Mouse (Mus musculus) limb, embryonic 13.5 days (tissue): ENCODE data around the gene Sdad1. TPM values are rescaled to one million over a fixed set of nuclear protein-coding genes. Genes with fewer than 3 reads are reported as not detected.

Experiments used
- ATAC-seq: fragments of 200-750 bp; cut with Nextera tagmentation; 2 replicates; pipeline ENCODE4 v1.8.0; 2017; ENCODE audit warnings: low read depth, moderate number of reproducible peaks, moderate TSS enrichment; ENCODE audit not compliant: low FRiP score
- H3K27ac ChIP-seq: fragments of 300-500 bp; sonication (generic); 2 replicates; pipeline ENCODE4 v1.5.1; 2015; ENCODE audit warnings: inconsistent platforms, mild to moderate bottlenecking, moderate library complexity
- H3K27me3 ChIP-seq: fragments of 300-500 bp; sonication (generic); 2 replicates; pipeline ENCODE4 v1.6.1; 2015; ENCODE audit warnings: mild to moderate bottlenecking, inconsistent platforms
- H3K36me3 ChIP-seq: fragments of 300-500 bp; sonication (generic); 2 replicates; pipeline ENCODE4 v1.6.1; 2015; ENCODE audit warnings: inconsistent platforms, mild to moderate bottlenecking, moderate library complexity
- H3K4me1 ChIP-seq: fragments of 300-500 bp; sonication (generic); 2 replicates; pipeline ENCODE4 v1.6.1; 2015; ENCODE audit warnings: inconsistent platforms
- H3K4me2 ChIP-seq: fragments of 300-500 bp; sonication (generic); replicated peaks from 2 replicates; pipeline ENCODE4 v1.6.1; 2015; ENCODE audit warnings: inconsistent platforms, mild to moderate bottlenecking, moderate library complexity
- H3K4me3 ChIP-seq: fragments of 300-500 bp; sonication (generic); 2 replicates; pipeline ENCODE4 v1.5.1; 2015; ENCODE audit warnings: moderate library complexity, mild to moderate bottlenecking, inconsistent platforms
- H3K9ac ChIP-seq: fragments of 300-500 bp; sonication (generic); 2 replicates; pipeline ENCODE4 v1.6.1; 2015; ENCODE audit warnings: mild to moderate bottlenecking, inconsistent platforms
- H3K9me3 ChIP-seq: fragments of 300-500 bp; sonication (generic); 2 replicates; pipeline ENCODE4 v1.6.1; 2016; ENCODE audit warnings: inconsistent platforms
- WGBS: fragments of 180-500 bp; shearing (Covaris S2); methylation state at CpG from one replicate; pipeline ENCODE4 v1.1.7; 2015; 5-methylcytosine and 5-hydroxymethylcytosine counted together
- polyA plus RNA-seq: library from polyadenylated mRNA; unstranded; fragments of >200 nt; fragmentation: Nextera tagmentation; extraction: Ambion mirVana; gene quantifications from 2 replicates; pipeline ENCODE4 v1.2.1, GENCODE M21; 2015

Sdad1 gene
- polyA plus RNA-seq, 1 experiment from 2014 or later: 48.4 TPM

- Histone ChIP-seq H3K4me3 (no peak within 1 kb of the TSS), H3K36me3 (no peaks in the 10 kb centered on the region), H3K27ac (peak within 1 kb of the TSS; percentile 49; the same call in 1 of the 2 replicates), H3K4me2 (no peak within 1 kb of the TSS), H3K9ac (no peak within 1 kb of the TSS), H3K4me1 (peaks cover 4% of the 10 kb centered on the region), H3K9me3 (no peaks in the 10 kb centered on the region), H3K27me3 (no peaks in the 10 kb centered on the region)
- WGBS: 89% methylated on average over 17 of the region's 17 CpGs
- ATAC-seq: no peak
These were observed 21.5 kb upstream of the Sdad1 start, which contains the start of gene Art3 for GRCm38 (mm10) chr5:92331635-92332338. TSS of gene Art3 (plus strand) at chr5:92331827.

GRCm38 (mm10) chr5:92331122-92331521 is 20.8 kb upstream of the Sdad1 start:
- Histone ChIP-seq H3K36me3 (no peaks in the 10 kb centered on the region), H3K4me1 (peaks cover 4% of the 10 kb centered on the region), H3K27me3 (no peaks in the 10 kb centered on the region), H3K27ac (no peak overlapping the region), H3K9me3 (no peaks in the 10 kb centered on the region), H3K9ac (no peak overlapping the region), H3K4me3 (no peak overlapping the region), H3K4me2 (no peak overlapping the region)
- 85% methylated on average over 12 of the region's 12 CpGs for WGBS
- no peak for ATAC-seq

- Histone ChIP-seq H3K36me3 (no peaks in the 10 kb centered on the region), H3K9me3 (no peaks in the 10 kb centered on the region), H3K9ac (no peak within 1 kb of the TSS), H3K27me3 (no peaks in the 10 kb centered on the region), H3K4me3 (no peak within 1 kb of the TSS), H3K27ac (no peak within 1 kb of the TSS), H3K4me1 (peaks cover 4% of the 10 kb centered on the region), H3K4me2 (no peak within 1 kb of the TSS)
- ATAC-seq: no peak
- 67% methylated on average over 7 of the region's 7 CpGs for WGBS
These were observed 17.6 kb upstream of the Sdad1 start, which contains the start of gene Cxcl9 for GRCm38 (mm10) chr5:92327929-92328328. TSS of gene Cxcl9 (minus strand) at chr5:92328079.

DNA sequence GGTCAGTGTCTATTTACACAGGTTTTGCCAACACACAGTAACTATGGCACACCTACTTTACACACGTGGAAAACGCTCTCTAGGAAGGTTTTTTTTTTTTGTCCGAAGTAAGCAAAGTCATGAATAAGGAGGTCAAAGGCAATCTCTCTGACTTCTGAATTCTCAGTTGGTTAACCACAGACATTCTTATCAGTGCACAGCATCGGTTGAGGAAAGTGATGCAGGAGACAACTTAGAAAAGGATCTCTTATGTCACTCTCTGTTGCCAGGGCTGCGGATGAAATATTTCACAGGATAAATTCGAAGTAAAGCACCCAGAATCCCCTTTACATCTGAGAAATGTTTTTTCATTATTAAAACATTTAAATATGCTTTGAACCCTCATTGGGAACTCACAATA is 17.1 kb upstream of the Sdad1 start:
- Histone ChIP-seq H3K4me3 (no peak overlapping the region), H3K36me3 (no peaks in the 10 kb centered on the region), H3K9me3 (no peaks in the 10 kb centered on the region), H3K9ac (no peak overlapping the region), H3K27ac (no peak overlapping the region), H3K27me3 (no peaks in the 10 kb centered on the region), H3K4me2 (no peak overlapping the region), H3K4me1 (peaks cover 4% of the 10 kb centered on the region)
- WGBS: 83% methylated on average over 6 of the region's 6 CpGs
- no peak for ATAC-seq

- ATAC-seq: peak; percentile 59; the same call in 1 of the 2 replicates
- no peaks in the 10 kb centered on the region for H3K9me3 ChIP-seq
- WGBS: 67% methylated on average over 5 of the region's 5 CpGs
These were observed 13.0 kb upstream of the Sdad1 start for GRCm38 (mm10) chr5:92323264-92323663.

DNA sequence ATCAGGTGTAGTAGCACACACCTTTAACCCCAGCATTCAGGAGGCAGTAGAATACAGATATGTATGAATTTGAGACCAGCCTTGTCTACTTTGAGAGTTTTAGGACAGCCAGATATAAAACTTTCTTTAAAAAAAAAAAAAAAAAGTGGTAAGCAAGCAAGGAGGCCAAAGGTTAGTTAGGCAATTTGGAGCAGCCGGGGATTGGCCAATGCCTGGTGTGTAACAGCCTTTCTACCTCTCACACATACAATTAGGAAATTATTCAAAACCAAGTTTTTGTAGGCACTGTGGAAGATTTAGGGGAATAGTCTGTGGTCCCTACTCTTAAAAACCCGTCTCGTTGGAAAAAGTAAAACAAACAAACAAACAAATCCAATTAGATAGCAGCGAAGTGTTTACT is 12.3 kb upstream of the Sdad1 start:
- 76% methylated on average over 4 of the region's 4 CpGs for WGBS
- no peaks in the 10 kb centered on the region for H3K9me3 ChIP-seq
- H3K9ac ChIP-seq: no peak overlapping the region
- no peaks in the 10 kb centered on the region for H3K27me3 ChIP-seq
- ATAC-seq: no peak
- H3K4me2 ChIP-seq: no peak overlapping the region
- H3K36me3 ChIP-seq: no peaks in the 10 kb centered on the region
- H3K27ac ChIP-seq: no peak overlapping the region
- no peak overlapping the region for H3K4me3 ChIP-seq
- 0 out of 2 replicates have a peak, but pooled peaks cover 5% of the 10 kb centered on the region for H3K4me1 ChIP-seq

More at GRCm38 (mm10) chr5:92323264-92323663, 13.0 kb upstream of the Sdad1 start:
- H3K4me2 ChIP-seq: no peak overlapping the region
- H3K4me1 ChIP-seq: 0 out of 2 replicates have a peak, but pooled peaks cover 5% of the 10 kb centered on the region
- H3K27me3 ChIP-seq: no peaks in the 10 kb centered on the region
- no peak overlapping the region for H3K9ac ChIP-seq
- no peak overlapping the region for H3K4me3 ChIP-seq
- no peaks in the 10 kb centered on the region for H3K36me3 ChIP-seq
- no peak overlapping the region for H3K27ac ChIP-seq

DNA sequence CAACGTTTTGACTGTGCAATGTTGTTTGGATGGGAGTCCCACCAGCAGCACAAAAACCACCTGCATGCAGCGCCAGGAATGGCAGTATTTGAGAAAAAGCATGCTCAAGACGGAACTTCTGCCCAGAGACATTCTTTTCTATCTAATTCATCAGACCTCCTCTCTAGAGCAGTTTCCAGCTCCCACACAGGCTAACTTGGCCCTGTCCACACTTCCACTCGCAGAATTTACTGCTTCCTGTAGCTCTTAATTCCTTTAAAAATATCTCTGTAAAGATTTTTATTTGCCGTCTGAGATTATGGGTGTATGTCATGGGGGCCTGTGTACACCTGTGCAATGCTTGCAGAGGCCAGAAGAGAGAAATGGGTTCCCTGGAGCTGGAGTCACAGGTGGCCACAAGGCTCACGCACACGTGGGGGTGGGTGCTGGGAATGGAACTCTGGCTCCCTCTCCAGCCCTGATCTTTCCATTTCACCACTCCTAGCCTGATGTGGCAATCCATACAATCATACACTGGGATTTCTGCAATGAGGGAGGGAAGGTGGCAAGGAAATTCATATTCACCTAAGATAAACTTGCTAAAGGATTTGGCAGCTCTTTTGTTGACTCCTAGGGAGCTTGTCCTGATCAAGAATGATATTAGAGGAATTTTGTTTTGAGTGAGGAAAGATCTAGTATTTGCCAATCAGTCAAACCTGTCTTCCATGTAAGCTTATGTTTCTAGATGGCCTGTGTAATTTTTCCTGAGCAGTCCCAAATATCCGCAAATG is 11.5 kb upstream of the Sdad1 start:
- ATAC-seq: no peak
- H3K27ac ChIP-seq: no peak overlapping the region
- no peaks in the 10 kb centered on the region for H3K9me3 ChIP-seq
- H3K4me3 ChIP-seq: no peak overlapping the region
- no peak overlapping the region for H3K4me2 ChIP-seq
- WGBS: 45% methylated on average over 8 of the region's 8 CpGs
- H3K9ac ChIP-seq: no peak overlapping the region
- H3K4me1 ChIP-seq: 0 out of 2 replicates have a peak, but pooled peaks cover 5% of the 10 kb centered on the region
- no peaks in the 10 kb centered on the region for H3K36me3 ChIP-seq
- H3K27me3 ChIP-seq: no peaks in the 10 kb centered on the region

GRCm38 (mm10) chr5:92318596-92318995 is 8.3 kb upstream of the Sdad1 start:
- Histone ChIP-seq H3K36me3 (no peaks in the 10 kb centered on the region), H3K4me2 (no peak overlapping the region), H3K27me3 (no peaks in the 10 kb centered on the region), H3K9me3 (no peaks in the 10 kb centered on the region), H3K4me1 (0 out of 2 replicates have a peak, but pooled peaks cover 5% of the 10 kb centered on the region), H3K27ac (no peak overlapping the region), H3K4me3 (no peak overlapping the region), H3K9ac (no peak overlapping the region)
- 92% methylated on average over 14 of the region's 14 CpGs for WGBS
- ATAC-seq: no peak

GRCm38 (mm10) chr5:92318119-92318518 is 7.8 kb upstream of the Sdad1 start:
- 0 out of 2 replicates have a peak, but pooled peaks cover 5% of the 10 kb centered on the region for H3K4me1 ChIP-seq
- ATAC-seq: no peak
- no peak overlapping the region for H3K9ac ChIP-seq
- H3K4me3 ChIP-seq: no peak overlapping the region
- WGBS: 76% methylated on average over 7 of the region's 7 CpGs
- H3K9me3 ChIP-seq: no peaks in the 10 kb centered on the region
- no peak overlapping the region for H3K4me2 ChIP-seq
- H3K27me3 ChIP-seq: no peaks in the 10 kb centered on the region
- H3K27ac ChIP-seq: no peak overlapping the region
- H3K36me3 ChIP-seq: no peaks in the 10 kb centered on the region

DNA sequence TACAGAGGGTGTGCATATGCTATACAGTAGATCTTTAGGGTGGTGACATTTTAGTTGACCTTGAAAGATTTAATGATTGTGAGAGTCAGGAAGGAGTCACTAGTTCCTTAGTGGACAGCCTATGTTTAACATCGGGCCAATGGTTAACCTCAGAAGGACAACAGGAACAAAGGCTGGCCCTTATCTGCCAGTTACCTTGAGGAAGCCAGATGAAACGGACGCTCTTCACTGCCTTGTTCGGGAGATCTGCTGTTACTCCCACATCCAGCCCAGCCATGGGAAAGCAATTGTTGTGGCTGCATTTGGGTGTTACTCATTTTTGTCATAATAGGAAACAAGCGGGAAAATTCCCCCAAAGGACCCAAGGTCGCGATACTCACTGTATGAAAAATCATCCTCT is 3.5 kb upstream of the Sdad1 start:
- 79% methylated on average over 7 of the region's 7 CpGs for WGBS
- no peak overlapping the region for H3K9ac ChIP-seq
- ATAC-seq: no peak
- H3K4me3 ChIP-seq: no peak overlapping the region
- no peaks in the 10 kb centered on the region for H3K9me3 ChIP-seq
- H3K4me2 ChIP-seq: no peak overlapping the region
- no peaks in the 10 kb centered on the region for H3K36me3 ChIP-seq
- no peak overlapping the region for H3K27ac ChIP-seq
- H3K27me3 ChIP-seq: no peaks in the 10 kb centered on the region
- H3K4me1 ChIP-seq: peaks cover 10% of the 10 kb centered on the region

DNA sequence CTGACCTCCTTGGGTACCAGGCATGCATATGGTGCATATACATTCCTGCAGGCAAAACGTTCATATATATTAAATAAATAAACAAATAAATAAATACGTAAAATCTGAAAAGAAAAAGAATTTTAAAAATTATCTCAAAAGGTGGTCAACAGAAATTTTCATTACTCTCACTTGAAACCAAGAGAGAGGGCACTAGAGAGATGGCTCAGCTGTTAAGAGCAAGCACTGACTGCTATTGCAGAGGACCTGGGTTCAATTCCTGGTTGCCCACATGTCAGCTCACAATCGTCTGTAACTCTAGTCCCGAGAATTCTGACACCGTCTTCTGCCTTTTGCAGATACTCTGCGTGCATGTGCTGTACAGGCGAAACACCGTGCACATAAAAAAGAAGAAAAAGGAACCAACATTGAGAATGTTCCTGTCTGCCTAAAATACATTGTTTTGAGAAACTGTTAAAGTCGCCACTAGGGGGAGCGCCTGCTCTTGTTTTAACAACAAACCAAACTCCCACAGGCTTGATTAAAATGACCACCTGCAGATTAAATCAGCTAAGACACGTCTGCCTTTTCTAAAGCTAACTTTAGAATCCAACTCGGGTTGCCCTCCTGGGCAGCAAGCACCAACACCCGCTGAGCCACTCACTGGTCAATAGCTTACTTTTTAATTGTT is 1.9 kb upstream of the Sdad1 start:
- peaks cover 17% of the 10 kb centered on the region for H3K4me1 ChIP-seq
- no peaks in the 10 kb centered on the region for H3K9me3 ChIP-seq
- H3K4me3 ChIP-seq: no peak overlapping the region
- 13% methylated on average over 13 of the region's 13 CpGs for WGBS
- ATAC-seq: no peak
- no peaks in the 10 kb centered on the region for H3K27me3 ChIP-seq
- 0 out of 2 replicates have a peak overlapping the region, but pooled peaks have one; percentile 15 for H3K4me2 ChIP-seq
- H3K9ac ChIP-seq: no peak overlapping the region
- H3K27ac ChIP-seq: no peak overlapping the region
- no peaks in the 10 kb centered on the region; the same call in 1 of the 2 replicates for H3K36me3 ChIP-seq

DNA sequence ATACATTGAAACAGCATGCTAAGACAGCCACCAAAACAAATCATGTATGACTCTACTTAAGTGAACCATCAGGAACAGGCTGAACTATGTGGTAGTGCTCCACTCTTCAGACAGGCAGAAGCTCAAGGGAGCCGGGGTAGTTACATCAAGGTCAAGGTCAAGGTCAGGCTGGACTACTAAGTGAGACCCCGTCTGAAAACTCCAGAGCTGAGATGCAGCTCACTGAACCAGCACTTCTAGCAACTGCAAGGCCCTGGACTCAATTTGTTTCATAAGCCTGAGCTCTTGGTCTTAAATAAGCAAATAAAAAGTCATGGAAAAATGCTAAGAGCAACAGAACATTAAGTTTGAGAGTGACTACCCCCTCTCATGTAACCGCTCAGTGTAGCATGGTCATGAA is 6.0 kb downstream of the Sdad1 start:
- no peak overlapping the region for H3K9ac ChIP-seq
- peaks cover 76% of the 10 kb centered on the region for H3K36me3 ChIP-seq
- no peak for ATAC-seq
- no peaks in the 10 kb centered on the region for H3K27me3 ChIP-seq
- no peak overlapping the region for H3K4me2 ChIP-seq
- peaks cover 12% of the 10 kb centered on the region for H3K4me1 ChIP-seq
- no peak overlapping the region for H3K4me3 ChIP-seq
- H3K27ac ChIP-seq: no peak overlapping the region
- 85% methylated on average over 3 of the region's 3 CpGs for WGBS
- H3K9me3 ChIP-seq: no peaks in the 10 kb centered on the region
